Mouse (Mus musculus) heart, postnatal 0 days (tissue): ENCODE measurements around the gene Irf9.

Source experiments
- CTCF ChIP-seq: IDR thresholded peaks from 2 replicates; pipeline ENCODE4 v1.5.1; 2016; ENCODE audit warnings: antibody characterized with exemption, control low read depth, low read depth
- EP300 ChIP-seq: IDR thresholded peaks from 2 replicates; pipeline ENCODE4 v1.6.1; 2016; ENCODE audit warnings: antibody characterized with exemption, low read depth

DNA sequence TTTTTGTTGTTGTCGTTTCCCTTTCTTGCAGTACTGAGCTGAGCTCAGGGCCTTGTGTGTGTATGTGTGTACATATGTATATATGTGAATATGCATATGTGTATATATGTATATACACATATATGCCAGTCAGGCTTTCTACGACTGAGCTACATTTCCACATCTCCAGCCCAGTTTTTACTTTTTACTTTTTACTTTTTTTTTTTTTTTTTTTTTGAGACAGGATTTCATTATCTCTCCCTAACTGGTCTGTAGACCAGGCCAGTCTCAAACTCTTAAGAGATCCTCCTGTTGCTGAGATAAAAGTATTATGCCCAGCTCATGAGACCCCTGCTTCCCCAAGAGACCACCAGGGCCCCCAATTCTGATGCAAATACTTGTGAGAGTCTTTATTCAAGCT lies 13.5 kb downstream of the Irf9 start:
- TF ChIP-seq CTCF = no peak
- TF ChIP-seq EP300 = no peak
